Mouse (Mus musculus): ENCODE data around the gene Olfr390.

Gene Olfr390

DNA sequence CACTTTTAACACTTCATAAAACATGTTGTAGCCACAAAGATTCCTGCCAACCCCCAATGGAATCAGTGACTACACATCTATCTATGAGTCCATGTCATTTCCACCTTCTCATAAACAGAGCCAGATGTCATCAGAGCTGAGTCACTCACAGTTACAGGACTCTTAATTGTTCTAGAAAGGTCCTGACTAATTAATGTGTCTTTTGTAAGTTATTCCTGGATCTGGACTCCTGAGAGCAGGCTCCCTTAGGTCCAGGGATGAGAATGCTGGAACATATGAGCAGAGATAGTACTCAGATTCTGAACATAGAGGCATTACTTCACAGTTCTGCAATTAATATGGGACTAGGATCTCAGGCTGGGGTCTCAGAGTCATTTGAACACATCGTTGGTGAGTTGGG, at the start of gene Olfr390:
TSS of gene Olfr390 (plus strand) at position 301 of the 400 bp plus-strand sequence.
- no peak for DNase-seq (ENCODE audit: low spot score)

DNA sequence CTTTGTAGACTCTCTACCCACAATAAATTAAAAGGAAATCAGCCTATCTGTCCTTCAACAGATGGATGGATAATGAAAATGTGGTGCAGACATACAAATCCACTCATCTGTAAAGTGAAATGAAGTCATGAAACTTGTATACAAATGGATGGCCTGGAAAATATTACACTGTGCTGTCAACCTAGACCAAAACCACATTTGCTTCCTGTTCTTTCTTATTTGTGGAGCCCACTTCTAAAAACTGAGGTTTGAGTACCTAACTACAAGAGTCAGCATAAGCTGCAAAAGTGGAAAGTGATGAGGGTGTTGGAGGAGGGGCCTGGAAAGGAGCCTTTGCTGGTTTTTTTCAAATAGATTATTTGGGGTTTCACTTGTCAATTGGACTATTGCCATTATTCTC, 23.6 kb upstream of the Olfr390 start:
- DNase-seq (ENCODE audit: low spot score): no peak

DNA sequence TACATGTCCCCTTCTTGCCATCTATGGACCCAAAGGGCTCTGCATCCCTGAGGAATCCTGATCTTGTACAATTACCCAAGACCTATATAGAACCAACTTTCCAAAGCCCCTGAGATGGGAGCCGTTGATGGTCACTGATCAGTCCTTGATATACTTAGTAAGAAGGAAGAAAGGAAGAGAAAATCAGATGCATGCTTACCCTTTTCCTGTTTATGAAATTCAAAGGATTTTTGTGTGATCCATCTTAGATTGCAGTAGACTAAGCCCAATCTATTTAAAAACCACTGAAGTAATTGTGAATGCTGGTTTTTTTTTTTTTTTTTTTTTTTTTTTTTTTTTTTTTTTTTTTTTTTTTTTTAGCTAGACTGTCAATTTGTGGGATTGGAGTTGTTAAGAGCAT, 2.2 kb upstream of the Olfr390 start, which contains the start of gene Olfr389:
TSS of gene Olfr389 (minus strand) at position 101 of the 400 bp plus-strand sequence.
- DNase-seq (ENCODE audit: low spot score): no peak

- no peak for DNase-seq (ENCODE audit: low spot score)
These were observed 20.2 kb downstream of the Olfr390 start, which contains the start of gene Olfr391-ps for GRCm38 (mm10) chr11:73802952-73803351. Gene Olfr391-ps (minus strand): TSS chr11:73803052.

DNA sequence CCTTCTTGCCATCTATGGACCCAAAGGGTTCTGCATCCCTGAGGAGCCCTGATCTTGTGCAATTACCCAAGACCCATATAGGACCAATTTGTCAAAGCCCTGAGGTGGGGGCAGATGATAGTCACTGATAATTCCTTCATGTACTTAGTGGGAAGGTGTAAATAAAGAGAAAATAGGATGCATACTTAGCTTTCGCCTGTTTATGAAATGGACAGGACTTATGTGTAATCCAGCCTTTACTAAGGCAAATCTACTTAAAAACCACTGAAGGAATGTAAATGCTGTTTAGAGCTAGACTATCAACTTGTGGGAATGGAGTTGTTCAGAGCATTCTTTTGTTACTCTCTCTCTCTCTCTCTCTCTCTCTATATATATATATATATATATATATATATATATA, 34.2 kb downstream of the Olfr390 start, which contains the start of gene Olfr392:
TSS of gene Olfr392 (minus strand) at position 101 of the 400 bp plus-strand sequence.
- DNase-seq (ENCODE audit: low spot score): no peak
